Mouse (Mus musculus) MEL (cell line): ENCODE measurements around the gene Ptprf.

Experiments
- BHLHE40 ChIP-seq: IDR thresholded peaks from 2 replicates; pipeline ENCODE4 v1.6.1; 2012; ENCODE audit warnings: low read depth, mild to moderate bottlenecking, inconsistent platforms, low read length, improper control_type of control experiment, borderline replicate concordance
- CHD2 ChIP-seq: IDR thresholded peaks from 2 replicates; pipeline ENCODE4 v1.6.1; 2011; ENCODE audit warnings: low read length, improper control_type of control experiment
- CTCF ChIP-seq, 3 experiments: IDR thresholded peaks in 2 of 3; conservative IDR thresholded peaks in 1 of 3; 2 replicates each; pipeline ENCODE4 v1.5.1; 2011 to 2012; ENCODE audit warnings: low read length in 3 of 3, low read depth in 2 of 3, mild to moderate bottlenecking in 2 of 3, improper control_type of control experiment in 1 of 3, inconsistent platforms in 1 of 3, mixed read lengths in 1 of 3, moderate library complexity in 1 of 3; ENCODE audit not compliant: control insufficient read depth in 1 of 3, insufficient read depth in 1 of 3, poor library complexity in 1 of 3, severe bottlenecking in 1 of 3
- EP300 ChIP-seq, 2 experiments: IDR thresholded peaks; 2 replicates each; pipeline ENCODE4 v1.6.1; 2011; ENCODE audit warnings: improper control_type of control experiment in 2 of 2, low read length in 2 of 2, low read depth in 1 of 2, mild to moderate bottlenecking in 1 of 2
- GATA1 ChIP-seq: IDR thresholded peaks from 2 replicates; pipeline ENCODE4 v1.6.1; 2011; ENCODE audit warnings: low read depth, low read length, improper control_type of control experiment
- MEF2A ChIP-seq: IDR thresholded peaks from 2 replicates; pipeline ENCODE4 v1.6.1; 2014; ENCODE audit warnings: low read depth, mild to moderate bottlenecking, inconsistent platforms, low read length, improper control_type of control experiment; ENCODE audit not compliant: poor library complexity, insufficient replicate concordance, severe bottlenecking; ENCODE audit errors: extremely low read depth
- UBTF ChIP-seq: IDR thresholded peaks from 2 replicates; pipeline ENCODE4 v1.6.1; 2012; ENCODE audit warnings: low read depth, mild to moderate bottlenecking, inconsistent platforms, low read length, improper control_type of control experiment, moderate library complexity, borderline replicate concordance; ENCODE audit not compliant: insufficient read depth
- USF2 ChIP-seq, 2 experiments: IDR thresholded peaks; 2 replicates each; pipeline ENCODE4 v1.6.1; 2011 to 2012; ENCODE audit warnings: improper control_type of control experiment in 2 of 2, low read length in 2 of 2, borderline replicate concordance in 1 of 2, inconsistent platforms in 1 of 2, low read depth in 1 of 2, mild to moderate bottlenecking in 1 of 2; ENCODE audit not compliant: insufficient read depth in 1 of 2
- ZC3H11A ChIP-seq: IDR thresholded peaks from 2 replicates; pipeline ENCODE4 v1.6.1; 2012; ENCODE audit warnings: low read depth, mild to moderate bottlenecking, inconsistent platforms, low read length, improper control_type of control experiment
- ZNF384 ChIP-seq: IDR thresholded peaks from 2 replicates; pipeline ENCODE4 v1.6.1; 2012; ENCODE audit warnings: low read depth, mild to moderate bottlenecking, inconsistent platforms, low read length, improper control_type of control experiment

DNA sequence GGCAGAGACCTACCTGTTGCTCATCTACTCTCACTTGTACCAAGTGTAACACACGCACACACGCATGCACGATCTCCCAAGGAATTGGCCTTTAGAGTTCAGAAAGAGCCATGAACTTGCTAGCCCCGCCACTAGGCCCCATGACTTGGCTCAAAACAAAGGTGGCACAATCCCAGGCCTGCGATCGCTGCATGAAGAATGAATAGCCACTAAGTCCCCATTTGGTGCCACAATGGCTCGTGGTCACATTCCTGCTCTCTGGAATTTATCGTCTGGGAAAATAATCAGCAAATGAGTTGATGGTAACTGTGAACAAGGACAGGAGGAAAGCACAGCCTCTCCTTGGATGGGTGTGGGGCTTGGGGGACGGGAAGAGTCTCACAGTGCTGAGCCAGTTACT is 54.3 kb downstream of the Ptprf start:
- TF ChIP-seq CTCF (IDR thresholded peaks at IDR 0.05 in 2 of 3, conservative IDR thresholded peaks at IDR 0.05 in 1 of 3; ENCODE audit: control insufficient read depth in 1 of 3, insufficient read depth in 1 of 3, low read depth in 2 of 3, low read length in 3 of 3, poor library complexity in 1 of 3, severe bottlenecking in 1 of 3) (no peak), UBTF (no peak), ZNF384 (no peak), USF2 (IDR thresholded peaks at IDR 0.05; ENCODE audit: borderline replicate concordance in 1 of 2, insufficient read depth in 1 of 2, low read depth in 1 of 2, low read length in 2 of 2) (no peak), CHD2 (no peak), ZC3H11A (no peak), GATA1 (no peak), EP300 (IDR thresholded peaks at IDR 0.05; ENCODE audit: low read depth in 1 of 2, low read length in 2 of 2) (no peak), BHLHE40 (no peak), MEF2A (no peak)
